Mouse (Mus musculus): ENCODE results near the gene Txn1.
A peak's percentile ranks its signal among the peaks of the same experiment; 100 is the strongest.

Txn1 gene

GRCm38 (mm10) chr4:57937292-57937691 lies 18.9 kb downstream of the Txn1 start:
- DNase-seq = no peak

GRCm38 (mm10) chr4:57934181-57934580 lies 22.0 kb downstream of the Txn1 start:
- no peak for DNase-seq

- no peak for DNase-seq
Measured at GRCm38 (mm10) chr4:57930559-57931170, 25.5 kb downstream of the Txn1 start.

GRCm38 (mm10) chr4:57927464-57928205 lies 28.6 kb downstream of the Txn1 start:
- no peak for DNase-seq

GRCm38 (mm10) chr4:57924556-57925071 lies 31.6 kb downstream of the Txn1 start:
- DNase-seq = no peak

- no peak for DNase-seq
Measured at GRCm38 (mm10) chr4:57922171-57922570, 34.0 kb downstream of the Txn1 start.

- DNase-seq = no peak
Measured at GRCm38 (mm10) chr4:57920522-57920921, 35.7 kb downstream of the Txn1 start.

GRCm38 (mm10) chr4:57919494-57920423 lies 36.5 kb downstream of the Txn1 start:
- no peak for DNase-seq

GRCm38 (mm10) chr4:57916711-57917110 lies 39.5 kb downstream of the Txn1 start:
- DNase-seq = no peak

GRCm38 (mm10) chr4:57916201-57916661 lies 40.0 kb downstream of the Txn1 start, which contains the start of gene D630039A03Rik:
Gene D630039A03Rik, minus strand, starts transcription at chr4:57916297.
- no peak for DNase-seq

- DNase-seq = peak; percentile 15
Measured at GRCm38 (mm10) chr4:57915216-57915965, 40.8 kb downstream of the Txn1 start.

GRCm38 (mm10) chr4:57914193-57915190 lies 41.7 kb downstream of the Txn1 start:
- DNase-seq = peak; percentile 17

GRCm38 (mm10) chr4:57913021-57913420 lies 43.2 kb downstream of the Txn1 start:
- no peak for DNase-seq

GRCm38 (mm10) chr4:57908860-57909259 lies 47.4 kb downstream of the Txn1 start:
- DNase-seq = no peak

- no peak for DNase-seq
Measured at GRCm38 (mm10) chr4:57906708-57907107, 49.5 kb downstream of the Txn1 start.

- no peak for DNase-seq
Measured at GRCm38 (mm10) chr4:57904638-57905037, 51.6 kb downstream of the Txn1 start.

- DNase-seq = no peak
Measured at GRCm38 (mm10) chr4:57904211-57904610, 52.0 kb downstream of the Txn1 start.

- no peak for DNase-seq
Measured at GRCm38 (mm10) chr4:57902619-57903018, 53.6 kb downstream of the Txn1 start.

GRCm38 (mm10) chr4:57901210-57901609 lies 55.0 kb downstream of the Txn1 start:
- no peak for DNase-seq

GRCm38 (mm10) chr4:57896631-57897030 lies 59.6 kb downstream of the Txn1 start:
- DNase-seq = no peak

- no peak for DNase-seq
Measured at GRCm38 (mm10) chr4:57895902-57896301, 60.3 kb downstream of the Txn1 start.

Measured in layer of hippocampus, adult 9-11 months (tissue).